Comparison of ENCODE assay signal across 9 mouse cellular contexts in genomic region chr5:130163670-130164069, GRCm38 (mm10). TPM values are rescaled to one million over a fixed set of nuclear protein-coding genes. Genes with fewer than 3 reads are reported as not detected.
DNase-seq lines count a peak whose midpoint lies in the region; ATAC-seq and TF ChIP-seq lines count a peak whose summit lies in the region.
"Had no signal": no experiment of that assay in that cellular context is flagged by ENCODE, and none has a peak within 500 bp of the region (broad histone marks: within the 10 kb centered on the region; RNA-seq: fewer than 3 reads in every experiment).

No protein-coding gene starts in this region.

- TF ChIP-seq POLR2A in limb, embryonic 14.5 days (IDR thresholded peaks at IDR 0.05; ENCODE audit: borderline replicate concordance, extremely low read depth, insufficient read depth, insufficient read length): no peak

- H3K36me3 ChIP-seq in kidney, embryonic 15.5 days: no peaks in the 10 kb centered on the region
- H3K36me3 ChIP-seq in intestine, postnatal 0 days (ENCODE audit: control insufficient read depth, insufficient read depth): no peaks in the 10 kb centered on the region
- no peaks in the 10 kb centered on the region for H3K36me3 ChIP-seq in limb, embryonic 14.5 days (ENCODE audit: control insufficient read depth, insufficient read depth, low read length)
- H3K36me3 ChIP-seq: embryonic facial prominence, embryonic 12.5 days had no signal

- H3K4me1 ChIP-seq in kidney, embryonic 15.5 days: no peaks in the 10 kb centered on the region
- H3K4me1 ChIP-seq in intestine, postnatal 0 days (replicated peaks; ENCODE audit: control insufficient read depth, insufficient read depth, low read length): no peaks in the 10 kb centered on the region
- no peaks in the 10 kb centered on the region for H3K4me1 ChIP-seq in limb, embryonic 14.5 days (ENCODE audit: control insufficient read depth, insufficient read depth, low read length)
- H3K4me1 ChIP-seq: embryonic facial prominence, embryonic 12.5 days had no signal

- no peak for ATAC-seq in kidney, embryonic 15.5 days (replicated peaks; ENCODE audit: low FRiP score)
- no peak for ATAC-seq in intestine, postnatal 0 days
- ATAC-seq in limb, embryonic 14.5 days (ENCODE audit: low FRiP score, low read depth): no peak

- H3K27ac ChIP-seq in kidney, embryonic 15.5 days: no peak overlapping the region
- no peak overlapping the region for H3K27ac ChIP-seq in intestine, postnatal 0 days (ENCODE audit: low read depth, low read length)
- no peak overlapping the region for H3K27ac ChIP-seq in limb, embryonic 14.5 days (replicated peaks; ENCODE audit: low read depth, low read length)
- H3K27ac ChIP-seq: embryonic facial prominence, embryonic 12.5 days had no signal

- peak; percentile 51 for DNase-seq in kidney, adult 11 months
- DNase-seq in brain, adult 2 months (ENCODE audit: low read depth, low spot score): peak; percentile 80
- DNase-seq in forelimb bud, embryonic 11.5 days (ENCODE audit: low read depth, low spot score): peak; percentile 62
- DNase-seq in limb, embryonic 14.5 days (ENCODE audit: low spot score): peak; percentile 67
- peak; percentile 48 for DNase-seq in ovary, adult 18-20 months (ENCODE audit: low spot score)
- peak; percentile 22 to 40 for DNase-seq in thymus, adult 18-20 months

- 4% methylated on average over 7 of the region's 7 CpGs for WGBS in kidney, embryonic 15.5 days
- 4% methylated on average over 7 of the region's 7 CpGs for WGBS in intestine, postnatal 0 days
- 2% methylated on average over 7 of the region's 7 CpGs for WGBS in limb, embryonic 14.5 days

- no peak overlapping the region for H3K4me2 ChIP-seq in kidney, embryonic 15.5 days
- H3K4me2 ChIP-seq in intestine, postnatal 0 days (replicated peaks; ENCODE audit: low read depth): no peak overlapping the region
- no peak overlapping the region for H3K4me2 ChIP-seq in limb, embryonic 14.5 days (replicated peaks; ENCODE audit: low read depth, low read length, severe bottlenecking)
- H3K4me2 ChIP-seq: embryonic facial prominence, embryonic 12.5 days had no signal

- H3K9ac ChIP-seq in kidney, embryonic 15.5 days: no peak overlapping the region
- H3K9ac ChIP-seq in intestine, postnatal 0 days (ENCODE audit: low read depth, low read length): no peak overlapping the region
- H3K9ac ChIP-seq in limb, embryonic 14.5 days (ENCODE audit: low read depth, low read length, severe bottlenecking): no peak overlapping the region
- H3K9ac ChIP-seq: embryonic facial prominence, embryonic 12.5 days had no signal

- H3K9me3 ChIP-seq in kidney, embryonic 15.5 days (replicated peaks): no peaks in the 10 kb centered on the region
- no peaks in the 10 kb centered on the region for H3K9me3 ChIP-seq in intestine, postnatal 0 days (ENCODE audit: control insufficient read depth)
- no peaks in the 10 kb centered on the region for H3K9me3 ChIP-seq in limb, embryonic 14.5 days (ENCODE audit: control insufficient read depth, low read length)
- H3K9me3 ChIP-seq: embryonic facial prominence, embryonic 12.5 days had no signal

- no peaks in the 10 kb centered on the region for H3K27me3 ChIP-seq in kidney, embryonic 15.5 days
- H3K27me3 ChIP-seq in intestine, postnatal 0 days (replicated peaks; ENCODE audit: control insufficient read depth, insufficient read depth, low read length): no peaks in the 10 kb centered on the region
- H3K27me3 ChIP-seq in limb, embryonic 14.5 days (ENCODE audit: control insufficient read depth, insufficient read depth, low read length): no peaks in the 10 kb centered on the region

- no peak overlapping the region for H3K4me3 ChIP-seq in kidney, embryonic 15.5 days (replicated peaks)
- H3K4me3 ChIP-seq in intestine, postnatal 0 days (ENCODE audit: low read depth, low read length): no peak overlapping the region
- no peak overlapping the region for H3K4me3 ChIP-seq in limb, embryonic 14.5 days (replicated peaks; ENCODE audit: low read length)
- H3K4me3 ChIP-seq: embryonic facial prominence, embryonic 12.5 days had no signal

- TF ChIP-seq CTCF in intestine, postnatal 0 days (IDR thresholded peaks at IDR 0.05; ENCODE audit: low read depth): peak; percentile 89

RNA-seq across cellular contexts. Expression of gene Rabgef1, which starts 7.9 kb away (rescaled TPM):
- polyA plus RNA-seq in kidney, embryonic 15.5 days (2015; fragmentation: Nextera tagmentation; extraction: Ambion mirVana): 30.0 and 32.1 TPM in 2 replicates
- 21.1 and 21.9 TPM in 2 replicates for polyA plus RNA-seq in intestine, postnatal 0 days (2015; fragmentation: Nextera tagmentation; extraction: Ambion mirVana)
- 20.2 and 21.7 TPM in 2 replicates for polyA plus RNA-seq in limb, embryonic 14.5 days (2012; rRNA removed)
- polyA plus RNA-seq in limb, embryonic 14.5 days (2014; fragmentation: Nextera tagmentation; extraction: Ambion mirVana): 19.4 and 24.2 TPM in 2 replicates

RNA-seq across cellular contexts. Expression of gene Kctd7, which starts 19.0 kb away (rescaled TPM):
- polyA plus RNA-seq in kidney, embryonic 15.5 days (2015; fragmentation: Nextera tagmentation; extraction: Ambion mirVana): 4.7 and 5.0 TPM in 2 replicates
- 2.4 and 2.9 TPM in 2 replicates for polyA plus RNA-seq in intestine, postnatal 0 days (2015; fragmentation: Nextera tagmentation; extraction: Ambion mirVana)
- 5.5 and 7.7 TPM in 2 replicates for polyA plus RNA-seq in limb, embryonic 14.5 days (2012; rRNA removed)
- polyA plus RNA-seq in limb, embryonic 14.5 days (2014; fragmentation: Nextera tagmentation; extraction: Ambion mirVana): 6.1 and 6.2 TPM in 2 replicates

RNA-seq across cellular contexts. Expression of gene Tmem248, which starts 53.2 kb away (rescaled TPM):
- 33.6 and 34.6 TPM in 2 replicates for polyA plus RNA-seq in kidney, embryonic 15.5 days (2015; fragmentation: Nextera tagmentation; extraction: Ambion mirVana)
- 45.7 and 47.0 TPM in 2 replicates for polyA plus RNA-seq in intestine, postnatal 0 days (2015; fragmentation: Nextera tagmentation; extraction: Ambion mirVana)
- polyA plus RNA-seq in limb, embryonic 14.5 days (2012; rRNA removed): 36.1 and 41.1 TPM in 2 replicates
- 42.2 and 49.6 TPM in 2 replicates for polyA plus RNA-seq in limb, embryonic 14.5 days (2014; fragmentation: Nextera tagmentation; extraction: Ambion mirVana)
